Mouse (Mus musculus): ENCODE data around the gene Nr2e1.
A peak's percentile ranks its signal among the peaks of the same experiment; 100 is the strongest.

The Nr2e1 gene

DNA sequence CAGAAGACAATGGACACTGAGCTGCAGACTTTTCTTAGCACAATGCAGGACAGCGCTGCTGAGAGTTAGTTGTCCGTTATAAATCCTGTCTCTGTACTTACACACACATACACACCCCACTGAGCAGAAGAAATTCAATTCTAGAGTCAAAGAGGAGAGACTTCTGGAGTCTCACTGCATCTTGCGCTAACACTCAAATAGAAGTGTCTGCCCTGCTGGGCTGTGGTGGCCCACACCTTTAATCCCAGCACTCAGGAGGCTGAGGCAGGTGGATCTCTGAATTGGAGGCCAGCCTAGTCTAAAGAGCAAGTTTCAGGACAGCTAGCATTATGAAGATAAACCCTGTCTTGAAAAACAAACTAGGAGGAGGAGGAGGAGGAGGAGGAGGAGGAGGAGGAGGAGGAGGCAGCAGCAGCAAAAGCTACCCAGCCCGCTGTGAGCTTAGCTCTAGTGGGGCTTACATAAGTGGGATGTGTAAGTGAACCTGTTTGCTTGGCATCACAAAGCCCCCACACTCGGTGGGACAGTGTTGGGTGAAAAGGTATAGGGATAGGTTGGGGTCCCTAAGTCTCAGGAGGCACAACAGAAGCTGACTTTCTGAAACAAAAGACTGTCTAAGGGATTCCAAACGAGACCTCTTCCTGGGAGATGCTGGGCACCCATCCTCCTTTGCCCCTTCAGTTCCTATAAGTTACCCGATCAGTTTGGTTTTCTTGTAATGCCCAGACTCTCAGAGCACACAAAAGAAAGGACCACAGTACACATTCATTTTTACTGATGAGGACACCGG, 4.7 kb upstream of the Nr2e1 start:
- no peak for DNase-seq (ENCODE audit: low read depth)

DNA sequence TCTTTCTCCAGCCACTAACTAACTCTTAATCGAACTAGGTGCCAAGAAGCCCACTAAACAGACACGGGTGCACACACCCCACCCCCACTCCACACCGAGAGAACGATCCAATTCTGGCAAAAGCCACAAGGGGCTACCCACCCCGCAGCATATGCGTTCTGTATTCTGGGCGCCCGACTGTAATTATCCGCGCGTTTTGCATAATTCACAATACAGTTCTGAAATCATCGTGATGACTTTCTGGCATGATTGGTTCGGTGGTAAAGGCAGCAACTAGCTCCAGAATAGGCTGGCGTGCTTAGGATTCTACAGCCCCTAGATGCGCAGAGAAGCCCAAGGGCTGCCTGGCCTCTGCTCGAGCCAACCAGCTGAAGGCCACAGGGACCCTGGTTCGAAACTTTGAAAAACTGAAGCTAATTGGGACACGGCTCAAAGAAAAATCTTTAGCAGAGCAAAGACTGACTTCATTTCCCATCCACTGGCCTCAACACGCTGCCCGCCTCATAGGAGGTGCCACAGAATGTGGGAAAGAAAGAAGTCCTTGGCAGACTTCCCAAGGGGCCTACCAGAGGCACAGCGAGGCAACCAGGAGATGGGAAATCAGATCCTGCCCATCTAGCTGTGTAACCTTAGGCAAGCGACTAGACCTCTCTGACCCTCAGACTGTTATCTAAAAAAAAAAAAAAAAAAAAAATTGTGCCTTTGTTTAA, 2.3 kb upstream of the Nr2e1 start:
- no peak for DNase-seq (ENCODE audit: low read depth)

DNA sequence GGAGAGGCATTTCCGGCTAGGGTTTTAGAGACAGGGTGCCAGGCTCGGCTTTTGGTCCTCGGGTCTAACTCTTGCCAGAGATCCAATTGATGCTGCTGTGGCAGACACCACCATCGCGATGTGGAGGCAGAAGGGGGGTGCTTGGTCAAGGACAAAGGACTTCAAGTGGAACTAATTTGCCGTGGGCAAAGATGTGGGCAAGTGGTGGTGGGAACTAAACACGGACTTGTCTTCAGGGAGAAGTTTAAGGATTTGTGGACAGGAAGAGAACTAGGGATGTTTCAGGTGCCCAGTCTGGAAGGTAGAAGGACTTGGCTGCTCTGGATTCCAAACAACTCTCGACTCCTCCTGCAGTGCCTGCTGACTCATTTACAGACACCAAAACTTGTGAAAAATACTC, 1.7 kb upstream of the Nr2e1 start:
- no peak for DNase-seq (ENCODE audit: low read depth)

GRCm38 (mm10) chr10:42584436-42584983, 1.1 kb upstream of the Nr2e1 start:
- no peak for DNase-seq (ENCODE audit: low read depth)

- DNase-seq (ENCODE audit: low read depth), result no peak
Observed at GRCm38 (mm10) chr10:42583902-42584435, 537 bp upstream of the Nr2e1 start.

GRCm38 (mm10) chr10:42582566-42583110, 794 bp downstream of the Nr2e1 start:
- DNase-seq (ENCODE audit: low read depth), result no peak

DNA sequence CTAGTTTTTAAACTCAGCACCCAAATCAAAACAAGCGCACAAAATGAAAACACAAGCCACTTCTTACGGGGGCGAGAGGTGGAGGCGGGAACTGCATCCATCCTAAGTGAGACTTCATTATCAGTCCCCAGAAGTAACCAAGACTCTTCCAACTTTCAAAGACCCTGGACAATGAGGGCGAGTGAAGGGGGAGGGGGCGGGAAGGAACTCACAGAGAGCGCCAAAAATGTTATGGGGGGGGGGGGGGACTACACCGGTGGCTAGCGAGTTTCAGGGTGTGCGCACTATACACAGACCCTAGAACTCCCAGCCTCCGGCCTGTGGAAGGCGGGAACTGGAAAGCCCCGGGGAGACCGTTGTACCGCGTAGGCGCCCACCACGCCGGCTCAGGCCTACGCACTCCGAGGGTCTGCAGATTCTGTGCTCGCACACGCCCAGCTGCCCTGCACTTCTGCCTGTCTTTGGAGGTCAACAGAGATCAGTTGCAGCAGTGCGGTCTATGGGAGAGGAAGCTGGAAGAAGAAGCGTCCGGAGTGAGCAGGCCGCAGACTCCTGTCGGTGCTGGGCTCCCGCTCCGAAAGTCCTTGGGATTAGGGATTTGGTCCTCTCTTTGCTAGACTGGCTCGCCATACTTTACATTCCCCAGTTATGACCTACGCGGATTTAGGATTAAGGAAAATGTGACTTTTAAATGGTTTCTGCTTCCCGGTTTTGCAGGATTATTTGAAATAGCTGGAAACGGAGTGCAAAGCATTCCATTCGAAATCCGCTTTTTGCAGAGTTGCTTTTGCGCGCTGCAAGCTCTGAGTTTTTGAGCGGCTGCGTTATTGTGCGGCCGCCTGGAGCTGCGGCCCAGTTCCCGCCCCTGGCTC, 1.5 kb downstream of the Nr2e1 start:
- DNase-seq (ENCODE audit: low read depth), result no peak

DNA sequence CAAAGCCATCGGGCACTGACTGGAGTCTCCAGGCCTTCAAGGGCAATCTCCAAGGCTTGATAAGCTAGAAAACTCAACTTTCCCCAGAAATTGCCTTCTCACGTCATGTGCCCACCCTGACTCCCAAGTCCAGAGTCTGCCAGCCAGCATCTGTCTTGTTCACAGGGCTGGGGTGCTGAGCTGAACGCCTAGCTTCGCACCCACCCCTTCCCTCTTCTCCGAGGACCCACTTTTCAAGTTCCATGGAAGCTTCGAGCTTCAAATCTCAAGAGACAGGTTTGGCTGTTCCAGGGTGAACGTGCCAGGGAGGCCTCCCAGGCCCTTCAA, 2.5 kb downstream of the Nr2e1 start:
- DNase-seq (ENCODE audit: low read depth), result no peak

DNA sequence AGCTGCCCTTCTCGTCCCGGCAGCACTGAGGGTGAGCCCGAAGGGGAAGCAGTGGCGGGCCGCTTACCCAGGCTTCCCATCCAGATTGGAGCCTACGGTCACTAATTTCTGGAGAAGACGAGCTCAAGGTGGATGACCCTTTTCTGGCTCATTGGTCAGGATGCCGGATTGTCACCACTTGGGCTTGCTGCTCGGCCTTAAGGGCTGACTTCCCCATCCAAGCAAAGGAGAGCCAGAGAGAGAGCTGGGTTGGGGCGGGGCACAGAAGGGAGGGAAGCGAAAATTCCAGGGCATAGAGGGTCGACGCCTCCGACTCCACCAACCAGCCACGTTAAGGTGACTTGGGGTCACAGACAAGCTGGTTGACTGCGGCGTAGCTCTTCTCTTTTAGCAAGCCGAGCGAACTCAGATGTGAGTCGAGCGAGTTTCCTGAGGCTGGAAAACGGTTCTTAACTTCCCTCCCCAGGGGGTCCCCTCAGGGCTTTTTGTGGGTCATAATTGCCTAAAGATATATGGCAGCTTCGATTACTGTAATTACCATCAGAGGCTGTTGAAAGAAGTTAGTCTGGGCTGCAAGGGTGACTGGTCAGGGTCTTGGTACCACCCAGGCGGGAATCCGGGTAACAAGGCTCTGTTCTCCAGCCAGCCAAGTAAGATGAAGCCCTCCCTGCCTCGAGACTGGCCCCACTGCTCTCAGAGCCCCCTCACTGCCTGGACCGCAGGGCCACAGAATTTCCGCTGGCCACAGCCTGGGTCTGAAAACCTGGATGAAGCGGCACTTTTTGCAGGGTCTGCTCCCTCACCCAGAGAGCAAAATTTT, 3.1 kb downstream of the Nr2e1 start:
- no peak for DNase-seq (ENCODE audit: low read depth)

DNA sequence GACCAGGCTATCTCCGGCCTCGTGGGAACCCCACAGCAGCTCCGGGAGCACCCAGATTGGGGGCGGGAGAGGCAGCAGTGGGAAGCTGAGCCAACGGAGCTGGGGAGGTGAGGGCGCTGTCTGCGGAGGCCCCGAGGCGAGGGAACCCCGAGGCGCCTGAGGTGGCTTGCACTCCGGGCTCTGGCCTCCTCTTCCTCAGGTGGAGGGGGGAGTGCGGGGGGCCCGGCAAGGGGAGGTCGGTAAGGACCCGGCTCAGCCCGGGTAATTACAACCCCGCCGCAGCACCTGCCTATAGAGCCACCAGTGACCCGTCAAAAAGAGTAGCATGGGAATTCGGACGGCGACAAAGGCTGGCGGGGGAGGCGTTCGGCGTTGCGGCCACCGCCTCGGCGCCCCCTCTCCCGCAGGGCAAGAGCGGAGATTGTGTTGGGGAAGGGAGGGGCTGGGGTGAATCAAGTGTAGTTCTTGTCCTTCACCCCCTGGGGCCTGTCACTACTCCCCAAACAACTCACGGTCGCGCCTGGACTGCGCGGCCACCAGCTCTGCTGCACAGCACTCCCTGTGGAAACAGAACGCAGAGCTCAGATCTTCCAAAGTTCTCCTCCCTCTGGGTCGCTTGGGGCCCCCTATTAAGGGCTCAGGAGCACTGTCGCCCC, 3.8 kb downstream of the Nr2e1 start:
- DNase-seq (ENCODE audit: low read depth), result no peak

- no peak for DNase-seq (ENCODE audit: low read depth)
Observed at GRCm38 (mm10) chr10:42578698-42579474, 4.5 kb downstream of the Nr2e1 start.

DNA sequence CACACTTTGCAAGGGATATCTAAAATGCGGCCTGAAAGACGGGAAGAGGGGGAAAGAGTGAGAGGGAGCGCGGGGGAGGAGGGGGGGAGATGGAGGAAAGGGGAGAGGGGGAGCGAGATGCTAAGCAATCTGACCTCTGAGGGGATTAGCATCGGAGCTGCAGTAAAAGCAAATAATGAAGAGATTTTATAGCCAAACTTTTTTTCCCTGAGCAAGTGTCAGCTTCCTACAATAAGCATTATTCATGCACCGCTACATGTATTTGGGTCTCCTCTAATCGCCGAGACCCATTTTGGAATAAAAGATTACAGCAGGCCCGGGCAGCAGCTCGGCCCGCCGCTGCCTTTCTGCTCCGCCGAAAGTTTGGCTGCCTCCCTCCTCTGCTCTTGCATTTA, 5.2 kb downstream of the Nr2e1 start:
- no peak for DNase-seq (ENCODE audit: low read depth)

DNA sequence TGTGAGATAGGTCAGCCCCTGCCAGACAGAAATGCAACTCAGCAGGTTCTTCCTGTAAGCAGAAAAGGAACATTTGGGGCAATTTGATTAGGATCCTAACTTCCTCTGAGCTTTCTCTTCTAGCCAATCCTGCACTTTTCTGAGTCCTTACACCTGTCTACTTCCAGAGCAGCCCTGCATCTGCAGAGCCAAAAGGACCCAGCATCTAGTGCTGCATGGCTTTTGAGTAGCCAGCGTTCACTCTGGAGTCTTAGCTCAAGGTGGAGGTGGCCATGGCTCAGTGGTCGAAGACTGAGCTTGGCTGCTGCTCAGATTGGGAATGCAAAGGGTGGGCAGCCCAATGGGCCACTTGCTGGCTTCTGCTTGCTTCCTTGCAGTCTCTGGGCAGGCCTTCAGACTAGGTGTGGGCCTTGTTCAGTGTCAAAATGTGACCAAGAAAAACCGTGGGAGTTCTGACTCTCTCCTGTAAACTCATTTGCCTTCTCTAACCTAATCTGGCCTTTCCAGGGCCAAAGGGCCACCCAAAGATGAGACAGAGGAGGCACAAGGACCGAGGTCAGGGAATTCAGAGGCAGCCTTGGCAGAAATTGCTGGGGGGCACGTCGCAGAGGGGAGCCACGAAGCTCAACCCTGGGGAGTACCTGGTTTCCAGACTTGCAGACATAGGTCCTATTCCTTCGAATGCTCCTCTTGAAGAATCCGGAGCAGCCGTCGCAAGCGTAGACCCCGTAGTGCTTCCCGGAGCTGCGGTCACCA, 5.7 kb downstream of the Nr2e1 start:
- no peak for DNase-seq (ENCODE audit: low read depth)

GRCm38 (mm10) chr10:42574639-42575038, 8.8 kb downstream of the Nr2e1 start:
- no peak for DNase-seq (ENCODE audit: low read depth)

- DNase-seq (ENCODE audit: low read depth), result no peak
Observed at GRCm38 (mm10) chr10:42572971-42573370, 10.5 kb downstream of the Nr2e1 start.

DNA sequence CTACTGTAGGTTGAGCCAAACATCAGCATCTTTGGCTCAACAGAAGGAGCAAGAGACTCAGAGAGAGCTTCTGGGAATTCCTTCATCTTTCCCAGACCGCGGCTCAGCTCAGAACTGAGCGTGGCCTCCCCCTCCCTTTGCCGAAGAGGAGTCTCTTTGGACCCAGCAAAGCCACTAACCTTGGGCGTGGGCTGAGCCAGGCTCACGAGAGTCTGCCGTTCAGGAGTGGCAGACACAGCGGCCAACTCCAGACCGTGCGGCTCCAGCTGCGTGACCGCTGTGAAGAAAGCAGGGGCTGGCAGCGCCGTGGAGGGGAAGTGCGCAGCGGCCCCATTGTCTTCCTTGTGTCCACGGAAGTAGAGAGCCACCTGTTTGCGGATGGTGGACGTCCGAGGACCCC, 10.9 kb downstream of the Nr2e1 start:
- no peak for DNase-seq (ENCODE audit: low read depth)

DNA sequence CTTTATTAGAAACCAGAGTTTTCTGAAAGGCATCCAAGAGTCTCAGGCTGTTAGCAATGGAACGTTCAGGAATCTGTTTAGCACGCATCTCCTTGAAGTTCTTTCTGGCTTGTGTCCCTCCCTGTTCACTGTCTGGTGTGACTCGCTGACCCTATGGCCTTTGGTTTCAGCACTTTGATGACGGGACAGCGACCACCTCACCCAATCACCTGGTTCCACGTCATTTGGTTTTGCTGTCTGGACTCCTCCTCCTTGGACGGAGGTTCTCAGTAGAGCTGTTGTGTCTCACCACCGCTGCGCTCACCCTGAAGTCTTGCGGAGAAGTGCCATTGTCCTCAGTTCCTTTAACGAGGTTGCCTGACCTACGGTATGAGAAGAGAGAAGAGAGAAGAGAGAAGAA, 21.2 kb downstream of the Nr2e1 start:
- DNase-seq (ENCODE audit: low read depth), result peak; percentile 32

- no peak for DNase-seq (ENCODE audit: low read depth)
Observed at GRCm38 (mm10) chr10:42559581-42560200, 23.7 kb downstream of the Nr2e1 start.

GRCm38 (mm10) chr10:42546507-42546906, 36.9 kb downstream of the Nr2e1 start:
- DNase-seq (ENCODE audit: low read depth), result no peak

Measured in c-Kit-positive CD71-negative TER-119-negative erythroid progenitor cells, embryonic 14.5 days (primary cell).